Mouse (Mus musculus): Measurements from ENCODE around the gene Myrf. TPM values are rescaled to one million over a fixed set of nuclear protein-coding genes. Genes with fewer than 3 reads are reported as not detected.

Myrf gene
- total RNA-seq, 2 experiments from 2014 or later = 6.2 to 9.1 TPM

GRCm38 (mm10) chr19:10213796-10214471 lies 26.6 kb downstream of the Myrf start:
- no peak for DNase-seq (ENCODE audit: low spot score in 2 of 2)

DNA sequence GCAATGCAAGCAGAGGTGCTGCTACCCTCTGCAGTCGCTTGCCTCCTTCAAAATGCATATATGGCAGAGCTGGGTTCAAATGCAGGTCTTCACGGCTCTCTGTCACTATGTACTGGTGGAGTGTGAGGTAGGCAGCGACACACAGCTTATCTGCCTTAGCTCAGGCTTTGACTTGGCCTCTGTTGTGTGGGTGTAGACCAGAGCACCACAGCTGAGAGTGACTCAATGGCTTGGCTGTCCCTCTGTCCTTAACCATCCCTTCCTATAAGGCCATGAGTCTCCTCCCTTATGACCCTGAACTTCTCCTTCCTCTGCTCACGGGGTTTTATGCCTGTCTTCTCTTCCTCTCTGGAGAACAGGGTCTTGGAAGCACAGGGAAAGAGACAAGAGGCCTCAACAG lies 29.7 kb downstream of the Myrf start:
- no peak for DNase-seq (ENCODE audit: low spot score in 2 of 2)

- DNase-seq (ENCODE audit: low spot score in 2 of 2) = no peak
These were observed 31.7 kb downstream of the Myrf start for GRCm38 (mm10) chr19:10208851-10209250.

DNA sequence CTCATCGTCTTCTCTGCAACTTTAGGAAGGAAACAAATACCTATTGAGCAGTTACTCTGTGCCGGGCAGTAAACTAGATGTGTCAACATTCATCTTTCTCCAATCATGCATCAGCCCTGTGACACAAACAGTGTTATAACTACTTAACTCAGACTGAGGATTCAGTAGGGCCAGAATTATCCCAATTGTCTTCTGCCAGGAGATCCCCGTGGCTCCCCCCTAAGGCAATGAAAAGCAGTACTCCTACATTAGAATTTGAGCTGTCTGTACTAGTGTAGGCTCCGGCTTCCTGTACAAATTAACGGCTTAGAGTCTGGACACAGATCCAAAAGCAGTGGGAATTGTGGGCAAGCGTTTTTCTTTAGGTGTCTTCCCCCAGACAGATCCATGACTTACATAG lies 35.5 kb downstream of the Myrf start:
- DNase-seq (ENCODE audit: low spot score in 2 of 2) = no peak

- DNase-seq (ENCODE audit: low spot score in 2 of 2) = no peak
These were observed 35.9 kb downstream of the Myrf start for GRCm38 (mm10) chr19:10204616-10205001.

- peak; percentile 64 to 80 for DNase-seq (ENCODE audit: low spot score in 2 of 2)
These were observed 36.5 kb downstream of the Myrf start, which contains the start of the genes Tmem258 and Fen1 for GRCm38 (mm10) chr19:10203848-10204615. TSS of gene Tmem258 (plus strand) at chr19:10204014. TSS of gene Fen1 (minus strand) at chr19:10204169.

DNA sequence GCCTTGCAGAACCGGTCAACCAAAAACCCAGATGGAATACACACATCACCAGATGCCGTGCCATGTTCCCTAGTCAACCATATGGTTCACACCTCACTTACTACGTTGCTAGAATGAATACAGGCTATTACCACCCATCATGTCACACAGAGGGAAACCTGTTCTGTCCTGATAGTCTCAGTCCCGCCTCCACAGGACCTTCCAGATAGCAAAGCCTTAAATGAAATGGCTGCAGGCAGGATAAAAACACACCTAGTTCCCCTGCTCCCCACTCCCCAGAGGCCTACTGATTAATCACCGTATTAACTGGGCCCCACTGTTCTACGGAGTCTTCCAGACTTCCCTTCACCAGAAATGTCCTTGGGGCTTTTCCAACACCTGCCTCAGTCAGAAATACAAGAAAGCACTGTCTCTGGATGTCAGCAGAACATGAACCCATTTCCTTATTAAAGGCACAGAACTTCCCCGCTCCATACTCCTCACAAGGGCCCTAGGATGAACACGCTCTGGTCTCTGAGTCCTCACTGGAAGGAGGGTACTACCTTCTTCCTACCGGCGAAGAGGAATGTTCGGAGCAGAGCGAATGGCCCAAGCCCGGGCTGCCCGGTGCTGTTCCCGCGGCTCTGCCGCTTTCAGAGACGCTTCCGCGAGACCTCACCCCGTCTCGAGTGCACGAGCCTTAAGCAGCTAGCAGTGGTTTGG lies 37.3 kb downstream of the Myrf start:
- no peak for DNase-seq (ENCODE audit: low spot score in 2 of 2)

DNA sequence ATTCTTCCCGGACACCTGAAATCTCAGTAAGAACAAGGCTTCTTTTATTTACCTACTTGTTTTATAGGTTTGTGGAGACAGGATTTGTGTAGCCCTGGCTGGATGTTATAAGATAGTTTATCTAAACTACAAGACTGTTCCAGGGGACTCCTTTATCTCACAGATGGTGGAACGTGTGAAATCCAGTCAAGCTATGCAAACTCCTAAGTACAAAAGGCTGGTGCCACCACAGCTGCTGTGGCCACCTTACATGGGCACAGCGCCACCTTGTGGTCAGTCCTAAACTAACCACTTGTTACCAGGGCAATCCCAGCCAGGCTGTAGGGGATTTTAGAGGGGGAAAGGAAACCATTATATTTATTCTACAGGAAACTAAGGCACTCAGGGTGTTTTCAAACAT lies 41.8 kb downstream of the Myrf start:
- DNase-seq (ENCODE audit: low spot score in 2 of 2) = peak; percentile 48 to 73

DNA sequence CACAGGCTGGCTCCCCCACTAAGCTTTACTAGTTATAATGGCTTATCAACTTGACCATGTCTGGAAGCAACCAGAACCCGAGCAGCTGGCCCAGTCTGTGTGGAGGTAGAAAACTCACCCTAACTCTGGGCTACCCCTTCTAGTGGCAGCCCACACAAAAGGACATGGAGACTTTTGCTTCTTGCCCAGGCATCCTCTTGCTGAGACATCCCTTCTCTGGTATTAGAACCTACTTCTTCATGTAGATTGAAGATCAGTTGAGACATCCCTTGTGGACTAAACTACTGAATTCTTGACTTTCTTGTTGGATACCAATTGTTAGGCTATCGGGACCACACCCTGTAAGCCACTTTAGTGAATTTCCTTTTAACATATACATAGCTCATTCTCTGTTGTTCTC lies 42.3 kb downstream of the Myrf start:
- DNase-seq (ENCODE audit: low spot score in 2 of 2) = no peak

DNA sequence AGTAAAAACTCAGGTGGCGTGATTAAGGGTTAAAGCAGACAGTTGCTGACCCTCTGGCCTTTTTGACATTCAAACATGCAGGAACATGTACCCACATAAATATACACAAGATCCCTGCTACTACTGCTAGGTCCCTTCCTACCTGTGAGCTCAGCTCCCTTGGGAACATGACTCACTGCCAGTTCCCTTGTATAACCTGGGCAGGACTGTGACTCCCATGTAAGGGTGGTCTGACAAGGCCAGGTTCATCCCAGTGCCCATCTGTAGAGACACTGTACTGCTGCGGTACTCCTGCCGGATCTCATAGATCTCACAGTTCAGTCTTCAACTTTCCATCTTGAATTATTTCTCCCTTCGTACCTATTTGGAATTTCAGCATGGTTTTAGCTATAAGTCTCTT lies 43.4 kb downstream of the Myrf start:
- DNase-seq (ENCODE audit: low spot score in 2 of 2) = no peak

GRCm38 (mm10) chr19:10195252-10195651 lies 45.3 kb downstream of the Myrf start:
- DNase-seq (ENCODE audit: low spot score in 2 of 2) = no peak

GRCm38 (mm10) chr19:10194337-10194736 lies 46.2 kb downstream of the Myrf start:
- no peak for DNase-seq (ENCODE audit: low spot score in 2 of 2)

GRCm38 (mm10) chr19:10191326-10191725 lies 49.2 kb downstream of the Myrf start:
- DNase-seq (ENCODE audit: low spot score in 2 of 2) = no peak

DNA sequence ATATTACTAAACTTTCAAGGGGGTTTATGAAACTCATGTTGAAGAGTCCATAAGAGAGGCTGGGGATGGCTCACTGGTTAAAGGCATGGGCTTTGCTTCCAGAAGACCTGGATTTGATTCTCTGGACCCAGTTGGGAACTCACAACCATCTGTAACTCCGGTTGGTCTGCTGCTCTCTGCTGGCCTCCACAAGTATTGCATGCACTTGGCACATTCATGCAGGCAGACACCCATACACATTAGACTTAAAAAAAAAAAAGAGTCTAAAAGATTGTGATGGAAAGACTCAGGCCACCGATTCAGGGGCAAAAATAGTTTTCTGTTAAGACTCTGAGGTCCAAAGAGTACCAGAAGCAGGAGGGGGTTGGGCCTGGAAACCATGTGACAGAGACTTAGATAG lies 49.8 kb downstream of the Myrf start:
- DNase-seq (ENCODE audit: low spot score in 2 of 2) = peak in 1 of 2 experiments; percentile 52

- no peak for DNase-seq (ENCODE audit: low spot score in 2 of 2)
These were observed 50.6 kb downstream of the Myrf start for GRCm38 (mm10) chr19:10189940-10190339.

- no peak for DNase-seq (ENCODE audit: low spot score in 2 of 2)
These were observed 51.5 kb downstream of the Myrf start for GRCm38 (mm10) chr19:10189022-10189421.

GRCm38 (mm10) chr19:10188281-10188811 lies 52.2 kb downstream of the Myrf start:
- no peak for DNase-seq (ENCODE audit: low spot score in 2 of 2)

- DNase-seq (ENCODE audit: low spot score in 2 of 2) = no peak
These were observed 54.0 kb downstream of the Myrf start for GRCm38 (mm10) chr19:10186569-10186968.

DNA sequence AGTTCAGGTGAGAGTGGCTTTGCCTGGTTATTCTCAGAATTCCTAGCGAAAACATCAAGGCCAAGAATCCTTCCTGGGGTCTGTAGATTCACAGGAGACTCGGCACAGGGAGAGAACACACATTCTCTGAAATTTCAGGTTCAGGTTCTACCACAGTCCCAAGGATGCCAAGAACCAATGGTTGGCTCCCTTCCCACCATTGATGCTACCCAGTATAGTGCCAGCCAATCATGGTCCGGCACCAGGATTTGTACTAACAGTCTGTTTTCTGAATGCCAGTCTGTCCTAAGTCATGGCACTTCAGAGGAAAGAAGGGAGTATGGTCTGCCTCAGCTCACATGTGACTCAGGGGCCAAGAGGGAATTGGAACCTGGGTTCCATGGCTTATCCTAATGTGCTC lies 54.7 kb downstream of the Myrf start:
- DNase-seq (ENCODE audit: low spot score in 2 of 2) = no peak

DNA sequence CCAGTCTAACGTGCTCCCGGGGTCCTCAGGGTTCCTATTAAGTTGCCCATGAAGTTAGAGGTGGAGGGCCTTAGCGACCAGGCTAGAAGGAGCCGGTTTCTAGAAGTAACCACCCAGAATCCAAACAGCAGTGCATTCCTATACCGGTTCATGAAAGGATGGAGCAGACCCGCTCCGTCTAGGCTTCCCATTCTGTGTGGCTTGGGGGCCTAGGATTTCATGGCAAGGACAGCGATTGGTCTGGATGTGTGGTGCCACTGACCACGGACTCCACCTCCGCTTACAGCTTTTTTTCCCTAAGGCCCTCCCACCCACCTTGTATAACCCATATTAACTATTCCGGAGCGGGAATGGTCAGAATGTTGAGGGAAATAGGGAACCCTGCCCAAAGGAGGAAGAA lies 56.5 kb downstream of the Myrf start:
- no peak for DNase-seq (ENCODE audit: low spot score in 2 of 2)

- DNase-seq (ENCODE audit: low spot score in 2 of 2) = peak in 1 of 2 experiments; percentile 55
These were observed 57.1 kb downstream of the Myrf start for GRCm38 (mm10) chr19:10183299-10183983.

All from adrenal gland, postnatal 4 days (tissue).